Mouse (Mus musculus) spleen, postnatal 14 days (tissue): Measurements from ENCODE around the gene Ptprcap.

Experiments used
- DNase-seq, 2 experiments: peaks; one replicate each; pipeline ENCODE4 v3.0.0; 2021 to 2022; ENCODE audit warnings: low spot score in 2 of 2

Ptprcap gene

GRCm38 (mm10) chr19:4147782-4148490, 5.5 kb upstream of the Ptprcap start:
- DNase-seq, result no peak

GRCm38 (mm10) chr19:4148491-4148806, 5.0 kb upstream of the Ptprcap start, which contains the start of gene Coro1b:
Gene Coro1b (plus strand): TSS chr19:4148619.
- DNase-seq, result peak; percentile 87 to 93

- no peak for DNase-seq
Measured at GRCm38 (mm10) chr19:4148819-4149218, 4.6 kb upstream of the Ptprcap start.

- DNase-seq, result no peak
Measured at GRCm38 (mm10) chr19:4149283-4149682, 4.1 kb upstream of the Ptprcap start.

- DNase-seq, result no peak
Measured at GRCm38 (mm10) chr19:4149764-4150461, 3.5 kb upstream of the Ptprcap start.

GRCm38 (mm10) chr19:4150567-4151487, 2.6 kb upstream of the Ptprcap start:
- DNase-seq, result no peak

- DNase-seq, result no peak
Measured at GRCm38 (mm10) chr19:4151488-4151860, 1.9 kb upstream of the Ptprcap start.

- no peak for DNase-seq
Measured at GRCm38 (mm10) chr19:4151898-4152297, 1.5 kb upstream of the Ptprcap start.

- no peak for DNase-seq
Measured at GRCm38 (mm10) chr19:4152445-4153231, 766 bp upstream of the Ptprcap start.

- peak; percentile 46 to 58 for DNase-seq
Measured at GRCm38 (mm10) chr19:4154437-4155222, 1.2 kb downstream of the Ptprcap start.

GRCm38 (mm10) chr19:4155223-4156072, 2.0 kb downstream of the Ptprcap start:
- DNase-seq, result peak in 1 of 2 experiments; percentile 32

GRCm38 (mm10) chr19:4156073-4156579, 2.7 kb downstream of the Ptprcap start:
- no peak for DNase-seq

- DNase-seq, result no peak
Measured at GRCm38 (mm10) chr19:4156771-4157170, 3.4 kb downstream of the Ptprcap start.

- no peak for DNase-seq
Measured at GRCm38 (mm10) chr19:4159049-4159448, 5.6 kb downstream of the Ptprcap start.

GRCm38 (mm10) chr19:4162646-4163542, 9.5 kb downstream of the Ptprcap start, which contains the start of gene Rps6kb2:
Gene Rps6kb2 (minus strand): TSS chr19:4163354.
- peak; percentile 89 to 94 for DNase-seq

GRCm38 (mm10) chr19:4163543-4163887, 10.1 kb downstream of the Ptprcap start:
- DNase-seq, result no peak

- DNase-seq, result no peak
Measured at GRCm38 (mm10) chr19:4164100-4164499, 10.7 kb downstream of the Ptprcap start.

- DNase-seq, result no peak
Measured at GRCm38 (mm10) chr19:4164721-4165120, 11.3 kb downstream of the Ptprcap start.
